Mouse (Mus musculus) testis, adult 2 months (tissue): Measurements from ENCODE around the gene Rpl4. TPM values are rescaled to one million over a fixed set of nuclear protein-coding genes. Genes with fewer than 3 reads are reported as not detected.

Source experiments
- H3K27ac ChIP-seq: fragments of 200-500 bp; 2 replicates; pipeline ENCODE4 v1.5.1; 2012; ENCODE audit warnings: low read depth, low read length; ENCODE audit not compliant: control insufficient read depth, insufficient read depth
- H3K27me3 ChIP-seq: fragments of 200-500 bp; 2 replicates; pipeline ENCODE4 v1.6.1; 2012; ENCODE audit warnings: mild to moderate bottlenecking, low read length, moderate library complexity; ENCODE audit not compliant: control insufficient read depth, insufficient read depth
- H3K36me3 ChIP-seq: fragments of 200-500 bp; 2 replicates; pipeline ENCODE4 v1.6.1; 2012; ENCODE audit warnings: mild to moderate bottlenecking, low read length; ENCODE audit not compliant: control insufficient read depth, insufficient read depth
- H3K4me1 ChIP-seq: fragments of 200-500 bp; 2 replicates; pipeline ENCODE4 v1.6.1; 2012; ENCODE audit warnings: low read length; ENCODE audit not compliant: control insufficient read depth, insufficient read depth
- H3K4me3 ChIP-seq: fragments of 200-500 bp; 2 replicates; pipeline ENCODE4 v1.5.1; 2012; ENCODE audit warnings: low read depth, mild to moderate bottlenecking, low read length, moderate library complexity, mixed read lengths; ENCODE audit not compliant: control insufficient read depth
- CTCF ChIP-seq: fragments of 200-500 bp; IDR thresholded peaks from 2 replicates; pipeline ENCODE4 v1.5.1; 2012; ENCODE audit warnings: low read depth, mild to moderate bottlenecking, inconsistent platforms, low read length, moderate library complexity; ENCODE audit not compliant: control insufficient read depth, insufficient read depth, insufficient replicate concordance
- POLR2A ChIP-seq: fragments of 200-500 bp; IDR thresholded peaks from 2 replicates; pipeline ENCODE4 v1.6.1; 2012; ENCODE audit warnings: low read depth, mild to moderate bottlenecking, inconsistent platforms, low read length, moderate library complexity; ENCODE audit not compliant: control insufficient read depth
- polyA plus RNA-seq: library from polyadenylated mRNA; depleted of rRNA; stranded (reverse); fragments of >200 nt; gene quantifications from 2 replicates; pipeline ENCODE4 v1.2.3, GENCODE M21; 2012; rRNA removed

The Rpl4 gene
- polyA plus RNA-seq, 1 experiment = 181 TPM

- no peak overlapping the region for H3K4me3 ChIP-seq
- no peak overlapping the region for H3K27ac ChIP-seq
- H3K36me3 ChIP-seq = no peaks in the 10 kb centered on the region
- H3K4me1 ChIP-seq = no peaks in the 10 kb centered on the region
- no peaks in the 10 kb centered on the region for H3K27me3 ChIP-seq
- no peak for TF ChIP-seq CTCF
- no peak for TF ChIP-seq POLR2A
Measured at GRCm38 (mm10) chr9:64219305-64219704, 46.1 kb downstream of the Rpl4 start.

GRCm38 (mm10) chr9:64219772-64220420 lies 46.7 kb downstream of the Rpl4 start:
- H3K27ac ChIP-seq = no peak overlapping the region
- no peaks in the 10 kb centered on the region for H3K27me3 ChIP-seq
- H3K36me3 ChIP-seq = no peaks in the 10 kb centered on the region
- no peak overlapping the region for H3K4me3 ChIP-seq
- TF ChIP-seq POLR2A (no peak), CTCF (no peak)
- H3K4me1 ChIP-seq = no peaks in the 10 kb centered on the region

GRCm38 (mm10) chr9:64220603-64221002 lies 47.4 kb downstream of the Rpl4 start:
- Histone ChIP-seq H3K36me3 (no peaks in the 10 kb centered on the region), H3K27me3 (no peaks in the 10 kb centered on the region), H3K4me3 (no peak overlapping the region), H3K4me1 (no peaks in the 10 kb centered on the region), H3K27ac (no peak overlapping the region)
- TF ChIP-seq CTCF (no peak), POLR2A (no peak)

- no peaks in the 10 kb centered on the region for H3K27me3 ChIP-seq
- H3K36me3 ChIP-seq = no peaks in the 10 kb centered on the region
- no peak overlapping the region for H3K4me3 ChIP-seq
- H3K27ac ChIP-seq = no peak overlapping the region
- no peak for TF ChIP-seq CTCF
- no peak for TF ChIP-seq POLR2A
- no peaks in the 10 kb centered on the region for H3K4me1 ChIP-seq
Measured at GRCm38 (mm10) chr9:64221480-64221879, 48.3 kb downstream of the Rpl4 start.

GRCm38 (mm10) chr9:64222098-64222497 lies 48.9 kb downstream of the Rpl4 start:
- Histone ChIP-seq H3K4me3 (no peak overlapping the region), H3K27ac (no peak overlapping the region)
- TF ChIP-seq POLR2A (no peak), CTCF (no peak)

GRCm38 (mm10) chr9:64225805-64226204 lies 52.6 kb downstream of the Rpl4 start:
- Histone ChIP-seq H3K27me3 (no peaks in the 10 kb centered on the region), H3K36me3 (no peaks in the 10 kb centered on the region), H3K4me1 (no peaks in the 10 kb centered on the region; the same call in 1 of the 2 replicates), H3K27ac (no peak overlapping the region), H3K4me3 (no peak overlapping the region)
- TF ChIP-seq POLR2A (no peak), CTCF (no peak)

More at GRCm38 (mm10) chr9:64222098-64222497, 48.9 kb downstream of the Rpl4 start:
- Histone ChIP-seq H3K36me3 (no peaks in the 10 kb centered on the region), H3K27me3 (no peaks in the 10 kb centered on the region), H3K4me1 (no peaks in the 10 kb centered on the region)

- Histone ChIP-seq H3K4me3 (no peak overlapping the region), H3K4me1 (no peaks in the 10 kb centered on the region; the same call in 1 of the 2 replicates), H3K36me3 (no peaks in the 10 kb centered on the region), H3K27me3 (no peaks in the 10 kb centered on the region), H3K27ac (no peak overlapping the region)
- TF ChIP-seq CTCF (no peak), POLR2A (no peak)
Measured at GRCm38 (mm10) chr9:64227736-64228135, 54.6 kb downstream of the Rpl4 start.

Other genes with a start within 250 kb of the Rpl4 start
- gene Smad6, start 151.3 kb upstream of the Rpl4 start, polyA plus RNA-seq = 34.5 and 38.1 TPM in 2 replicates
- 0.17 and 0.49 TPM in 2 replicates for gene Lctl, start 56.2 kb upstream of the Rpl4 start, polyA plus RNA-seq
- 27.0 and 33.6 TPM in 2 replicates for gene Zwilch, start 271 bp upstream of the Rpl4 start, polyA plus RNA-seq
- 12.8 and 14.1 TPM in 2 replicates for gene Snapc5, start 5.9 kb downstream of the Rpl4 start, polyA plus RNA-seq
- gene Uchl4, start 61.8 kb downstream of the Rpl4 start, polyA plus RNA-seq = 0.72 and 0.89 TPM in 2 replicates
- 5.5 and 5.8 TPM in 2 replicates for gene Map2k1, start 80.3 kb downstream of the Rpl4 start, polyA plus RNA-seq
- 22.1 and 26.3 TPM in 2 replicates for gene Tipin, start 108.2 kb downstream of the Rpl4 start, polyA plus RNA-seq
- 94.9 and 99.3 TPM in 2 replicates for gene Dis3l, start 167.9 kb downstream of the Rpl4 start, polyA plus RNA-seq
- gene Megf11, start 212.3 kb downstream of the Rpl4 start, polyA plus RNA-seq = 0.30 TPM in 2 replicates